Mouse (Mus musculus) neural tube, embryonic 15.5 days (tissue): ENCODE measurements around the gene Slc25a35. TPM values are rescaled to one million over a fixed set of nuclear protein-coding genes. Genes with fewer than 3 reads are reported as not detected.
"Not testable (repeated sequence)": the region's sequence is repeated elsewhere in the genome, so short reads cannot be mapped to it uniquely, and the experiment has no call there.

ENCODE experiments used
- ATAC-seq: fragments of 200-750 bp; cut with Nextera tagmentation; 2 replicates; pipeline ENCODE4 v1.8.0; 2017; ENCODE audit warnings: mild to moderate bottlenecking, moderate TSS enrichment, moderate library complexity; ENCODE audit not compliant: low FRiP score
- H3K27ac ChIP-seq: fragments of 300-500 bp; sonication (generic); replicated peaks from 2 replicates; pipeline ENCODE4 v1.5.1; 2015; ENCODE audit warnings: mild to moderate bottlenecking, inconsistent platforms
- H3K27me3 ChIP-seq: fragments of 300-500 bp; sonication (generic); replicated peaks from 2 replicates; pipeline ENCODE4 v1.6.1; 2015; ENCODE audit warnings: inconsistent platforms
- H3K36me3 ChIP-seq: fragments of 300-500 bp; sonication (generic); 2 replicates; pipeline ENCODE4 v1.6.1; 2015; ENCODE audit warnings: inconsistent platforms
- H3K4me1 ChIP-seq: fragments of 300-500 bp; sonication (generic); 2 replicates; pipeline ENCODE4 v1.6.1; 2015; ENCODE audit warnings: inconsistent platforms
- H3K4me2 ChIP-seq: fragments of 300-500 bp; sonication (generic); 2 replicates; pipeline ENCODE4 v1.6.1; 2015; ENCODE audit warnings: inconsistent platforms, mild to moderate bottlenecking, moderate library complexity
- H3K4me3 ChIP-seq: fragments of 300-500 bp; sonication (generic); replicated peaks from 2 replicates; pipeline ENCODE4 v1.5.1; 2015; ENCODE audit warnings: mild to moderate bottlenecking, inconsistent platforms
- H3K9ac ChIP-seq: fragments of 300-500 bp; sonication (generic); replicated peaks from 2 replicates; pipeline ENCODE4 v1.6.1; 2015; ENCODE audit warnings: mild to moderate bottlenecking, inconsistent platforms
- H3K9me3 ChIP-seq: fragments of 300-500 bp; sonication (generic); replicated peaks from 2 replicates; pipeline ENCODE4 v1.6.1; 2016; ENCODE audit warnings: inconsistent platforms
- WGBS: fragments of 180-500 bp; shearing (Covaris S2); methylation state at CpG from one replicate; pipeline ENCODE4 v1.1.7; 2015; ENCODE audit warnings: mixed read lengths; 5-methylcytosine and 5-hydroxymethylcytosine counted together
- polyA plus RNA-seq: library from polyadenylated mRNA; unstranded; fragments of >200 nt; fragmentation: Nextera tagmentation; extraction: Ambion mirVana; gene quantifications from 2 replicates; pipeline ENCODE4 v1.2.1, GENCODE M21; 2015

The Slc25a35 gene
- polyA plus RNA-seq, 1 experiment from 2014 or later, result 1.9 TPM

DNA sequence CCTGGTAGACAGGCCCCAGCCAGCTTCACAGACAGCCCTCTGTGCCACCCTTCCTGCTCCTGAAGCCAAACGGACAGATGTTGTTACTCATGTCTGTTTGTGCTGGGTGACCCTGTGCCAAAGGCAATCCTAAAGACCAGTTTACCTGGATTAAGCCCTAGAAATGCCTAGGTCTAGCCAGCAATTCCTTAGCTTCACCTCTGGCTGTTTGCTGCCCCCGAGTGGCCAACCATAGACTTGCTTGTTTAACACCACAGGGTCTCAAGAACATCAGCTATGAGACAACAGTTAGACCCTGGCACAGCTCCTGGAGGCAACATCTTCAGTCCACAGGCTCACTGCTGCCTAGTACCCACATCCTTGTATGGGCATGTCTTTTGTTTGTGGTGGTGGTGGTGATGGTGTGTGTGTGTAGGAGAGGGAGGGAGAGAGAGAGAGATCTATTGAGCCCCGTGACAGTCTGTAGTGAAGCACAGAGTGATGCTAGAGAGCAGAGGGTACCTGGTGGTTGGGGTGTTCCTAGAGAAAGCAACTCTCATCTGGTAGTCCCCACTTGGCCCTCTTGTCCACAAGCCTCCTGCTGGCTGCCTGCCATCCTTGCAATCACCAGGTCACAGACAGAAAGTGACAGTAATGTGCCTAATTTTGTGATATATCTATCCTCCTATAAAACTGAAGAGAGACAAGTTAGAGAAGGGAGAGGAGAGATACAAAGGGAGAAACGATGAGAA is 14.9 kb downstream of the Slc25a35 start:
- Histone ChIP-seq H3K27ac (no peak overlapping the region), H3K36me3 (peaks cover 16% of the 10 kb centered on the region), H3K27me3 (no peaks in the 10 kb centered on the region), H3K4me2 (no peak overlapping the region), H3K4me1 (no peaks in the 10 kb centered on the region), H3K9ac (no peak overlapping the region), H3K4me3 (no peak overlapping the region), H3K9me3 (no peaks in the 10 kb centered on the region)
- no peak for ATAC-seq
- 29% methylated on average over 4 of the region's 4 CpGs for WGBS

DNA sequence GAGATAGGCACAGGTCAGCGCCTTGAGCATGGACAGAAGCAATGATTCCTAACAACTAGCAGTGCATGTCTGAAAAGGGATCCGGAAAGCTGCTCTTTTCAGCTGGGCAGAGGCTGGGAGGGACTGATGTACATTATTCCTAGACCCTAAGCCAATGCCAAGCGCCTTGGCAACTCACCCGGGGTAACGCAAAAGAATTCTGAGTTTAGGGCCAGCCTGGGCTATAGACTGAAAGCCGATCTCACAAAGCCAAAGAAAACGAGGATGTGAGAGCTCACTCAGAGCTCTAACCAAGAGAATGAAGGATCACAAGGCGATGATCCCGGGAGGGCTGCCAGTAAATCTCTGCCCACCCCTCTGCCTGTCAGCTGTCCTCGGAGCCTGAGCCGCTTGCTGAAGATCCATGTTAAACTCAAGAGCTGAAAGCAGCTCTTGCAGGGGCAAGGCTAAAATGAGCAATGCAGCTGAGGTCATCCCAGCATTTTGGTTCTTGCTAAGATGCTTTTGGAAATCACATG is 19.5 kb downstream of the Slc25a35 start:
- no peaks in the 10 kb centered on the region for H3K27me3 ChIP-seq
- H3K27ac ChIP-seq, result peak overlapping the region; percentile 28
- H3K4me1 ChIP-seq, result no peaks in the 10 kb centered on the region
- ATAC-seq, result no peak
- no peak overlapping the region for H3K9ac ChIP-seq
- WGBS, result 72% methylated on average over 11 of the region's 11 CpGs
- H3K4me3 ChIP-seq, result no peak overlapping the region
- no peak overlapping the region for H3K4me2 ChIP-seq
- no peaks in the 10 kb centered on the region for H3K9me3 ChIP-seq
- H3K36me3 ChIP-seq, result peaks cover 52% of the 10 kb centered on the region

DNA sequence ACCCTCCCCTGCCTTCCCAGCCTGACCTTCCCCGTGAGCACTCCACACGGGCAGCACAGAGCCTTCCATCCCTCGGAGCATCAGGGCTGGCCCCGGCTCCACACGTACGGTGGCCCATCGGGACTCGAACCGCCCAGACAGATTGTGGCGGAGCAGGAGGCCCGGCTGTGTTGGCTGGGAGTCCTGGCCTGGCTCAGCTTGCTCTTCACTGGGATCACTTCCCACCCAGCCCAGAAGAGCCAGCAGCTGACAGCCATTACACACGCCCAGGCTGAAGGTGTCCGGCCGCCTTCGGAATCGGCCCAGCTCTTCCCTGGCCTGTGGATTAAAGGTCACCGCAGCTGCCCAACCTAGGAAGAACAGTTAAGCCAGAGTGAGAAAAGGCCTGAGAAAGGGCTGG is 20.4 kb downstream of the Slc25a35 start:
- Histone ChIP-seq H3K9ac (no peak overlapping the region), H3K36me3 (peaks cover 61% of the 10 kb centered on the region), H3K4me1 (no peaks in the 10 kb centered on the region), H3K27ac (0 out of 2 replicates have a peak overlapping the region, but pooled peaks have one; percentile 28), H3K4me2 (no peak overlapping the region), H3K27me3 (no peaks in the 10 kb centered on the region), H3K9me3 (no peaks in the 10 kb centered on the region), H3K4me3 (no peak overlapping the region)
- ATAC-seq, result no peak
- WGBS, result 96% methylated on average over 17 of the region's 17 CpGs

DNA sequence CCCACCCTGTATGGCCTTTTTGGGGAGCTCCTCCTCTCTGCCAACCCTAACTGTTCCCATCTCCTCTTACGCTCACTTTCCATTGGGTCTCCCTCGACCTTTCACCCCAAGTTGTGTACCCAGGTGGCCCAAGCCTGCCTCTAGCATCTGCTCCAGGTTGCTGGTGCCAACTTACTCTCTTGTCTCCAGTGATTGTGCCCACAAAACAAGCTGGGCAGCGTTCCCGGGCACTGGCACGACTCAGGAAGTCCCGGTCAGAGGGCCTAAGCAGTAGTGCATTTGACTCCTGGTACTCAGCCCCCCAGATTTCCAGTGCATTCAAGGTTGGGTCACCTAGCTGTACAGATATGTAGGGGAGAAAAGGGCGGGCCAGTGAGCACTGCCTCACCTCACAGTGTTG is 25.2 kb downstream of the Slc25a35 start:
- Histone ChIP-seq H3K4me1 (no peaks in the 10 kb centered on the region), H3K9ac (no peak overlapping the region), H3K27me3 (no peaks in the 10 kb centered on the region), H3K9me3 (no peaks in the 10 kb centered on the region), H3K4me3 (no peak overlapping the region), H3K36me3 (peaks cover 83% of the 10 kb centered on the region), H3K27ac (no peak overlapping the region), H3K4me2 (no peak overlapping the region)
- WGBS, result 88% methylated on average over 7 of the region's 7 CpGs
- ATAC-seq, result no peak

DNA sequence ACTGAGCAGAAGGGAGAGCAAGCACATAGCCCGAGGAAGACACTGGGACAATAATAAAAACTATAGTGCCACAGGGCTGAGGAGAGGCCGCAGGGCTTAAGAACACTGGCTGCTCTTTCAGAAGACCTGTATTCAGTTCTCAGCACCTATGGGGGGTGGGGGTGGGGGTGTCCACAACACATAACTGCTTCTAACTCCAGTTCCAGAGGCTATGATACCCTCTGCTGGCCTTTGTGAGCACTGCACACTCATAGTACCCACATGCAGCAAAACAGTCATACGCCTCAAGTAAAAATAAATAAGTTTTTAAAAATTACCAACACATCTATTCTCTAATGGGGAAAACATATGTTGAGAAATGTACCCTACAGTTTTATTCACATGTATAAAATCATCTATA is 26.4 kb downstream of the Slc25a35 start:
- Histone ChIP-seq H3K36me3 (peaks cover 90% of the 10 kb centered on the region), H3K27me3 (no peaks in the 10 kb centered on the region), H3K9ac (no peak overlapping the region), H3K9me3 (no peaks in the 10 kb centered on the region), H3K4me2 (no peak overlapping the region), H3K4me3 (no peak overlapping the region), H3K4me1 (no peaks in the 10 kb centered on the region), H3K27ac (no peak overlapping the region)
- no peak for ATAC-seq
- WGBS, result 95% methylated on average over 3 of the region's 3 CpGs

DNA sequence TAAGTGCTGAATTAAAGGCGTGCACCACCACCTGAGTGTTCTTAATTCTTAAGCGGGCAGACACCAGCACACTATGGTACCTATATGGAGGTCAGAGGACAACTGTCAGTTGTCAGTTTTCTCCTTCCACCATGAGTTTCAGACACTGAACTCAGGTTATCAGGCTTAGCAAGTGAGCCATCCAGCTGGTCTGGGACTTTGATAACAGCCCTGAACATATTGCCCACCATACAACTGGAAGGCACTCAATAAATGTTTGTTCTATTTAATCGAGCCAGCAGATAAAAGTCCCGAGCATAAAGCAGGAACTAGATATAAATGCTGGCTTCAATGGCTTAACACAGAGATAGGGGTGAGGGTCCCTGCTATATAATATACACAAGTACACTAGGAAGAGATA is 29.1 kb downstream of the Slc25a35 start:
- Histone ChIP-seq H3K36me3 (peaks cover 92% of the 10 kb centered on the region), H3K9me3 (no peaks in the 10 kb centered on the region), H3K27ac (no peak overlapping the region), H3K27me3 (no peaks in the 10 kb centered on the region), H3K9ac (no peak overlapping the region), H3K4me3 (no peak overlapping the region), H3K4me2 (no peak overlapping the region), H3K4me1 (no peaks in the 10 kb centered on the region)
- ATAC-seq, result no peak
- WGBS, result 95% methylated on average over 4 of the region's 4 CpGs

DNA sequence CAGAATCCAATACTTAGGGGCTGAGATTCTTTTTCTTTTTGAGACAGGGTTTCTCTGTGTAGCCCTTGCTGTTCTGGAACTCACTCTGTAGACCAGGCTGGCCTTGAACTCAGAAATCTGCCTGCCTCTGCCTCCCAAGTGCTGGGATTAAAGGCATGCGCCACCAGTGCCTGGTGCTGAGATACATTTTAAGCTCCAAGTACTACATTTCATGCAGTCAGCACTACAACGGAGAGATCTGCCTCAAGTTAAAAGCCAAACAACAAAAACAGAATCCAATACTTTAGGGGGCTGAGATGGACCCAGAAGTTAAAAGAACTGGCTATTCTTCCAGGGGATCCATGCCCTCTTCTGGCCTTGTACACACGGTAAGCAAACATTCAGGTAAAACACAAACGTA is 34.9 kb downstream of the Slc25a35 start:
- H3K27me3 ChIP-seq, ATAC-seq, H3K4me3 ChIP-seq, H3K9me3 ChIP-seq, H3K27ac ChIP-seq, H3K4me2 ChIP-seq, H3K9ac ChIP-seq: not testable (repeated sequence)
- Histone ChIP-seq H3K4me1 (peaks cover 10% of the 10 kb centered on the region), H3K36me3 (peaks cover 57% of the 10 kb centered on the region)
- WGBS, result 94% methylated on average over 4 of the region's 4 CpGs

DNA sequence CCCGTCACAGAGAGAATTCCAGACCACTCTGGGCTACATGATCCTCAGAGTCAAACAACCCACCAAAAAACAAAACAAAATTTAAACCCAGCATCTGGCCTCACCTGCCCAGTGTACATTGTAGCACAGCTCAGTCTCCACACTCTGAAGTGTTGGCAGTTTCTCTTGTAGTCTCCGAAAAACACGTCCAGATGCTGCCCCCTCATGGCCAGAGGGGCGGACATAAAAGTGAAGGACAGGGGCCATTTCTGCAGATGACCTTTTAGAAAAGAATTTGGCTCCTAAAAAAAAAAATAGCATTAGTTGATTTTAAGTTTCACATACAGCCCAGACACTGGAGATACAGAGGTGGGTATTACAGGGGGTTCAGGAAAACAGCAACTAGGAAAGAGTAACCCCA is 35.7 kb downstream of the Slc25a35 start:
- H3K9ac ChIP-seq, result no peak overlapping the region
- H3K27me3 ChIP-seq, result no peaks in the 10 kb centered on the region
- no peaks in the 10 kb centered on the region for H3K9me3 ChIP-seq
- no peak for ATAC-seq
- no peak overlapping the region for H3K4me3 ChIP-seq
- 70% methylated on average over 4 of the region's 4 CpGs for WGBS
- peaks cover 49% of the 10 kb centered on the region for H3K36me3 ChIP-seq
- H3K27ac ChIP-seq, result no peak overlapping the region
- H3K4me2 ChIP-seq, result no peak overlapping the region
- peaks cover 12% of the 10 kb centered on the region for H3K4me1 ChIP-seq

DNA sequence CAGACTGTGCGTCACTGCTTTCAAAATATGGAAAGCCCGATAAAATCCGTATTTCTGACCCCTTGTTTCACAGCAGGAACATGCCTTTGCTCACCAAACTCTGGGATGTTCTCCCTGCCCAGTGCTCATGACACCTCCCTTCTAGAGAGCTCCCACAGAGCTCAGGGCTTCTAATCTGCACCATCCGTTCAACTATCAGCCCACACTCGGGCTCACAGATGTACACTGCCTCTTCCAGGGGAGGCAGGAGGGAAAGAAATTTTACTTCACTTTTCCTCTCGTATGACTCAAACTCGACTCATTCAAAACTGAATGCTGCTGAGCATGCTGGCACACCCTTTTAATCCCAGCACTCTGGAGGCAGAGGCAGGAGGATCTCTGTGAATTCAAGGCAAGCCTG is 37.3 kb downstream of the Slc25a35 start:
- no peak overlapping the region for H3K4me3 ChIP-seq
- H3K4me1 ChIP-seq, result peaks cover 12% of the 10 kb centered on the region
- H3K27ac ChIP-seq, result no peak overlapping the region
- H3K27me3 ChIP-seq, result no peaks in the 10 kb centered on the region
- 91% methylated on average over 7 of the region's 7 CpGs for WGBS
- H3K9me3 ChIP-seq, result no peaks in the 10 kb centered on the region
- H3K36me3 ChIP-seq, result peaks cover 34% of the 10 kb centered on the region
- H3K9ac ChIP-seq, result no peak overlapping the region
- no peak for ATAC-seq
- H3K4me2 ChIP-seq, result no peak overlapping the region

DNA sequence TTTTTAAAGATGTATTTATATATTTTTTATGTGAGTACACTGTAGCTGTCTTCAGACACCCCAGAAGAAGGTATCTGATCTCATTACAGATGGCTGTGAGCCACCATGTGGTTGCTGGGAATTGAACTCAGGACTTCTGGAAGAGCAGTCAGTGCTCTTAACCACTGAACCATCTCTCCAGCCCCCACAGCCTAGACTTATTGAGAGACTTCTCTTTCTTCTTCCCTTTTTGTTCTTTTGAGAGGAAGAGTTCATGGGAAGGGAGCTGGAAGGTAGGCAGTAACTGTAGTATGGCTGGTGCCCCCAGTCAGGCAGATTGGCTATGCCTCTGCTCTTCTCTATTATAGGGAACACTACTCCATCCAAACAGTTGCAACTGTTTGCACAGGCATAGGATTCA is 38.6 kb downstream of the Slc25a35 start:
- not testable (repeated sequence) for ATAC-seq, H3K4me3 ChIP-seq, H3K4me2 ChIP-seq, H3K27ac ChIP-seq, H3K27me3 ChIP-seq, H3K9me3 ChIP-seq, H3K9ac ChIP-seq
- Histone ChIP-seq H3K4me1 (peaks cover 20% of the 10 kb centered on the region), H3K36me3 (peaks cover 21% of the 10 kb centered on the region)

DNA sequence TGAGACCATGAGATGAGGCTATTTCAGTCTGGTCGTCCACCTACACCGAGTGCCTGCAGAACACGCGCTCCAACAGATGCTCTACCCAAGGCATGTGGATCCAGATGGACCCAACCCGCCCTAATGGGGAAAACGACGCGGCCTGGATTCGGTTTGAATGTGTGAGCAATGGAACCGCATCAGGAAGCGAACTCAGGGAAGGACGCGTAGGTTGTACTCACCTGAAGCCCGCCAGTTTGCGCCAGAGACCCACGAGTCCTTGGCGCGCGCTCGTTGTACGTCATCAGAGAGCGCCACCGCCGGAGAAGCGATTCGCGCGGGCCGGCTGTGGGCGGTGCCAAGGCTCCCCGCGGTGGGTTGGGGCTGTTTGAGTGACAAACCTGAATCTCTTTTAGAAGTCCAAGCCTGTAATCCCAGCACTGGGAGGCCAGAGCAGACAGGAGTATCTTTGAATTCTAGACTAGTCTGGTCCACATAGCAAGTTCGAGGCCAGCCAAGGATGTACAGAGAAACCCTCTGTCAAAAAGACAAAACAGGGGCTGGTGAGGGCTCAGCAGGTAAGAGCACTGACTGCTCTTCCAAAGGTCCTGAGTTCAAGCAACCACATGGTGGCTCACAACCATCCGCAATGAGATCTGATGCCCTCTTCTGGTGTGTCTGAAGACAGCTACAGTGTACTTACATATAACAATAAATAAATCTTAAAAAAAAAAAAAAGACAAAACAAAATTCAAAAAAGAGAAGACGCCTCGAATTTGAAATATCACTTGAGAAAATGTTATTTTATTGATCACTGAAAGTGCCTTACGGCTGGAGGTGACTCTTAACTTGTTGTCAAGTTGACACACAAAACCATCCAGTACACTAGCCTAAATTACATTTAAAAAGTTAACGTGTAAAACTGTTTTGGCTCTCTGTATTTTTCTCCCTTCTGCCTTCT is 40.5 kb downstream of the Slc25a35 start, which contains the start of gene Pfas:
Pfas (minus strand) TSS at position 279 of the 940 bp plus-strand sequence.
- 9% methylated on average over 38 of the region's 38 CpGs for WGBS
- Histone ChIP-seq H3K9ac (peak within 1 kb of the TSS; percentile 53), H3K27ac (peak within 1 kb of the TSS; percentile 69), H3K4me2 (peak within 1 kb of the TSS; percentile 57), H3K4me3 (peak within 1 kb of the TSS; percentile 54), H3K27me3 (no peaks in the 10 kb centered on the region), H3K4me1 (peaks cover 26% of the 10 kb centered on the region), H3K9me3 (no peaks in the 10 kb centered on the region), H3K36me3 (0 out of 2 replicates have a peak, but pooled peaks cover 2% of the 10 kb centered on the region)
- peak; percentile 80 for ATAC-seq
